Mouse (Mus musculus): Measurements from ENCODE around the gene Vim. TPM values are rescaled to one million over a fixed set of nuclear protein-coding genes. Genes with fewer than 3 reads are reported as not detected.

The Vim gene
- 895 and 906 TPM in 2 replicates for polyA plus RNA-seq (2015; fragmentation: Nextera tagmentation; extraction: Ambion mirVana)

- ATAC-seq = peak; percentile 92
- peaks cover 12% of the 10 kb centered on the region for H3K36me3 ChIP-seq (ENCODE audit: poor library complexity, severe bottlenecking)
- H3K4me2 ChIP-seq = peak within 1 kb of the TSS; percentile 75
- peak within 1 kb of the TSS; percentile 97 for H3K27ac ChIP-seq
- no peaks in the 10 kb centered on the region for H3K9me3 ChIP-seq (replicated peaks)
- H3K4me1 ChIP-seq = peaks cover 43% of the 10 kb centered on the region
- H3K9ac ChIP-seq = peak within 1 kb of the TSS; percentile 95
- no peaks in the 10 kb centered on the region for H3K27me3 ChIP-seq
- H3K4me3 ChIP-seq = peak within 1 kb of the TSS; percentile 63
- WGBS = under 1% methylated on average over 26 of the region's 26 CpGs
Measured at GRCm38 (mm10) chr2:13573408-13574065, at the start of gene Vim. TSS of gene Vim (plus strand) at chr2:13573927.

GRCm38 (mm10) chr2:13526205-13526604 is 47.5 kb upstream of the Vim start:
- ATAC-seq = no peak
- Histone ChIP-seq H3K4me2 (no peak overlapping the region), H3K4me1 (peaks cover 20% of the 10 kb centered on the region), H3K27ac (no peak overlapping the region), H3K4me3 (no peak overlapping the region), H3K9ac (no peak overlapping the region), H3K27me3 (no peaks in the 10 kb centered on the region), H3K9me3 (replicated peaks) (no peaks in the 10 kb centered on the region), H3K36me3 (ENCODE audit: poor library complexity, severe bottlenecking) (no peaks in the 10 kb centered on the region)
- WGBS = 86% methylated on average over 2 of the region's 2 CpGs

GRCm38 (mm10) chr2:13527125-13527524 is 46.6 kb upstream of the Vim start:
- H3K4me1 ChIP-seq = peaks cover 18% of the 10 kb centered on the region
- no peaks in the 10 kb centered on the region for H3K27me3 ChIP-seq
- no peak overlapping the region for H3K9ac ChIP-seq
- H3K27ac ChIP-seq = no peak overlapping the region
- no peak overlapping the region for H3K4me3 ChIP-seq
- H3K4me2 ChIP-seq = no peak overlapping the region
- no peak for ATAC-seq
- H3K36me3 ChIP-seq (ENCODE audit: poor library complexity, severe bottlenecking) = no peaks in the 10 kb centered on the region
- 60% methylated on average over 2 of the region's 2 CpGs for WGBS
- H3K9me3 ChIP-seq (replicated peaks) = no peaks in the 10 kb centered on the region

- Histone ChIP-seq H3K9ac (no peak overlapping the region), H3K4me1 (peaks cover 16% of the 10 kb centered on the region), H3K9me3 (replicated peaks) (no peaks in the 10 kb centered on the region), H3K27me3 (no peaks in the 10 kb centered on the region), H3K36me3 (ENCODE audit: poor library complexity, severe bottlenecking) (no peaks in the 10 kb centered on the region), H3K4me2 (no peak overlapping the region), H3K27ac (no peak overlapping the region), H3K4me3 (no peak overlapping the region)
- no peak for ATAC-seq
- 76% methylated on average over 4 of the region's 4 CpGs for WGBS
Measured at GRCm38 (mm10) chr2:13527531-13527930, 46.2 kb upstream of the Vim start.

GRCm38 (mm10) chr2:13529253-13529933 is 44.3 kb upstream of the Vim start:
- H3K4me2 ChIP-seq = no peak overlapping the region
- H3K9me3 ChIP-seq (replicated peaks) = no peaks in the 10 kb centered on the region
- 93% methylated on average over 3 of the region's 3 CpGs for WGBS
- no peak overlapping the region for H3K9ac ChIP-seq
- 0 out of 2 replicates have a peak, but pooled peaks cover 10% of the 10 kb centered on the region for H3K4me1 ChIP-seq
- no peak overlapping the region for H3K4me3 ChIP-seq
- H3K36me3 ChIP-seq (ENCODE audit: poor library complexity, severe bottlenecking) = no peaks in the 10 kb centered on the region
- ATAC-seq = no peak
- no peaks in the 10 kb centered on the region for H3K27me3 ChIP-seq
- H3K27ac ChIP-seq = no peak overlapping the region

- Histone ChIP-seq H3K27ac (no peak overlapping the region), H3K9me3 (replicated peaks) (no peaks in the 10 kb centered on the region), H3K4me3 (no peak overlapping the region), H3K36me3 (ENCODE audit: poor library complexity, severe bottlenecking) (no peaks in the 10 kb centered on the region), H3K4me2 (no peak overlapping the region), H3K4me1 (0 out of 2 replicates have a peak, but pooled peaks cover 10% of the 10 kb centered on the region), H3K9ac (no peak overlapping the region), H3K27me3 (no peaks in the 10 kb centered on the region)
- ATAC-seq = no peak
- 88% methylated on average over 6 of the region's 6 CpGs for WGBS
Measured at GRCm38 (mm10) chr2:13530639-13531038, 43.1 kb upstream of the Vim start.

- no peak for ATAC-seq
- Histone ChIP-seq H3K27me3 (no peaks in the 10 kb centered on the region), H3K4me2 (no peak overlapping the region), H3K36me3 (ENCODE audit: poor library complexity, severe bottlenecking) (no peaks in the 10 kb centered on the region), H3K9me3 (replicated peaks) (no peaks in the 10 kb centered on the region), H3K4me3 (no peak overlapping the region), H3K27ac (no peak overlapping the region), H3K4me1 (no peaks in the 10 kb centered on the region), H3K9ac (no peak overlapping the region)
Measured at GRCm38 (mm10) chr2:13536747-13537146, 37.0 kb upstream of the Vim start.

- no peaks in the 10 kb centered on the region for H3K36me3 ChIP-seq (ENCODE audit: poor library complexity, severe bottlenecking)
- no peaks in the 10 kb centered on the region for H3K9me3 ChIP-seq (replicated peaks)
- no peaks in the 10 kb centered on the region; the same call in 1 of the 2 replicates for H3K4me1 ChIP-seq
- no peaks in the 10 kb centered on the region for H3K27me3 ChIP-seq
- no peak overlapping the region for H3K9ac ChIP-seq
- no peak overlapping the region for H3K4me2 ChIP-seq
- H3K4me3 ChIP-seq = no peak overlapping the region
- 17% methylated on average over 2 of the region's 2 CpGs for WGBS
- no peak overlapping the region for H3K27ac ChIP-seq
- no peak for ATAC-seq
Measured at GRCm38 (mm10) chr2:13537733-13538132, 36.0 kb upstream of the Vim start.

- no peak overlapping the region for H3K9ac ChIP-seq
- no peaks in the 10 kb centered on the region for H3K36me3 ChIP-seq (ENCODE audit: poor library complexity, severe bottlenecking)
Measured at GRCm38 (mm10) chr2:13538258-13538657, 35.5 kb upstream of the Vim start.

GRCm38 (mm10) chr2:13538704-13539377 is 34.9 kb upstream of the Vim start:
- Histone ChIP-seq H3K27me3 (no peaks in the 10 kb centered on the region), H3K9ac (no peak overlapping the region), H3K36me3 (ENCODE audit: poor library complexity, severe bottlenecking) (no peaks in the 10 kb centered on the region), H3K4me2 (no peak overlapping the region), H3K4me3 (no peak overlapping the region), H3K27ac (no peak overlapping the region), H3K9me3 (replicated peaks) (no peaks in the 10 kb centered on the region), H3K4me1 (peaks cover 7% of the 10 kb centered on the region)
- WGBS = 80% methylated on average over 6 of the region's 6 CpGs
- ATAC-seq = no peak

More at GRCm38 (mm10) chr2:13538258-13538657, 35.5 kb upstream of the Vim start:
- WGBS = 82% methylated on average over 2 of the region's 2 CpGs
- H3K27ac ChIP-seq = no peak overlapping the region
- peaks cover 4% of the 10 kb centered on the region for H3K4me1 ChIP-seq
- no peaks in the 10 kb centered on the region for H3K9me3 ChIP-seq (replicated peaks)
- no peaks in the 10 kb centered on the region for H3K27me3 ChIP-seq
- no peak overlapping the region for H3K4me3 ChIP-seq
- ATAC-seq = no peak
- H3K4me2 ChIP-seq = no peak overlapping the region

GRCm38 (mm10) chr2:13539860-13540259 is 33.9 kb upstream of the Vim start:
- no peak overlapping the region for H3K27ac ChIP-seq
- peaks cover 13% of the 10 kb centered on the region for H3K4me1 ChIP-seq
- WGBS = 91% methylated on average over 1 of the region's 1 CpGs
- no peak overlapping the region for H3K9ac ChIP-seq
- H3K4me2 ChIP-seq = no peak overlapping the region
- no peaks in the 10 kb centered on the region for H3K36me3 ChIP-seq (ENCODE audit: poor library complexity, severe bottlenecking)
- no peaks in the 10 kb centered on the region for H3K9me3 ChIP-seq (replicated peaks)
- H3K27me3 ChIP-seq = no peaks in the 10 kb centered on the region
- H3K4me3 ChIP-seq = no peak overlapping the region
- ATAC-seq = no peak

GRCm38 (mm10) chr2:13543519-13544124 is 30.1 kb upstream of the Vim start:
- no peaks in the 10 kb centered on the region for H3K9me3 ChIP-seq (replicated peaks)
- H3K36me3 ChIP-seq (ENCODE audit: poor library complexity, severe bottlenecking) = no peaks in the 10 kb centered on the region
- WGBS = 36% methylated on average over 8 of the region's 8 CpGs
- ATAC-seq = peak; percentile 40
- H3K9ac ChIP-seq = peak overlapping the region; percentile 76
- peaks cover 18% of the 10 kb centered on the region for H3K4me1 ChIP-seq
- peak overlapping the region; percentile 63 for H3K4me3 ChIP-seq
- peak overlapping the region; percentile 95 for H3K27ac ChIP-seq
- peak overlapping the region; percentile 66 for H3K4me2 ChIP-seq
- H3K27me3 ChIP-seq = no peaks in the 10 kb centered on the region

Data from forebrain, embryonic 13.5 days (tissue).